Mouse (Mus musculus) thymus, postnatal 4 days (tissue): Measurements from ENCODE around the gene Kcnb1.

ENCODE experiments used
- DNase-seq: peaks from one replicate; pipeline ENCODE4 v3.0.0; 2021

Kcnb1 gene

DNA sequence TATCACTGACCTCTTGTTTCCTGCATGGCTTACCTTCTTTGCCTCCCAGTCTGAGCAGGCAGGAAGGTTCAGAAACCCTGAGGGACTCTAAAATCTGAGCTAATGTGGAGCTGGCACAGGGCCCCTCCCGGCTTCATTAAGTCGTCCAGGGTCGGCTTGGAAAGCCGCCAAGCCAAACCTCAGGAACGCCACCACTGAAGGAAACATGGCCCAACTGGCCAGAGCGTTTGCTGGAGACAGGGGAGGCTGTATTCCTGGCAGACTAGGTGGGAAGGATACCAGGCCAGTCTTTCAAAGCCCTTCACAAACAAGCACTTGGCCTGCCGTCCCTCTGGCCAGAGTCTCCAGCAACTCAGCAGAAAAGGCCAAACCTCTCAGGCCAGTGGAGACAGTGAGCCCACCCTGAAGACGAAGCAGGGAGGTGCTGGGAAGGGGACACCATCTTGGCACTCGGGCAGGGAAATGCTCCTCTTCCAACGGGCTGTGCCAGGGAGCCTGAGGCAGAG, 27.4 kb downstream of the Kcnb1 start:
- DNase-seq: no peak

DNA sequence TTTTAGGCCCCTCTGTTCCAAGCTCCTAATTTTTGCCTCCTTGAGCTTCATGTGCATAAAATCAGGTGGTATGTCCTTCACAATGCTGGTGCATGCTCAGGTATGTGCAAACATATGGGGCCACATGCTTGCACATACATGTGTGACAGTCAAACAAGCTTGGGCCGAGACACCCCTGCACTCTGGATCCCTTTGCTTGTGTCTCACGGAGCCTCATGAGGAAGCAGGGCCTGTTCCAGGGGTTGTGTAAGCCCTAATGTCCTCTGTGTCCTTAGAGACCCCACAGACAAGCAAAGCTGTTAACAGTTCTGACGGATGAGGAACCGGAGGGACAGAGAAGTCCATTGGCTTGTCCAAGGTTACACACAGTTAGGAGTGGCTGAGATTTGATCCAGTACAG, 30.2 kb downstream of the Kcnb1 start:
- DNase-seq: no peak

DNA sequence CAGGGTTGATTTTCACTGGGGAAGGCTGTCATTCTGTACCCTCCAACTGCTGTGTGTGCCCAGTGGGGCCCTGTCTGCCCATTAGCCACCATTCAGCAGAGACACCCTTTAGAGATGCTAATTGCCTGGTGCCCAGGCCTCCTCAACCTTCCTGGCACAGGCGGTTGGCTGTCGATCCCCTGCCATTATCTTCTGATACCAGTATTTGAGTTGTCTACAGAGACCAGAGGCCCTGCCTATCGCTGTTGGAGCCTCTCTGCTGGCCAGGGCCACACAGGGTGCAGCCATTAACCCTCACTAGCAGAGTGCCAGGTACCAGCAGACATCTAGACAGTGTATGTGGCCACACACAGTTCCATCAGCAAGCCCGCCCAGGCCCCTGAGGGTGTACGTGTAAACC, 31.2 kb downstream of the Kcnb1 start:
- no peak for DNase-seq

DNA sequence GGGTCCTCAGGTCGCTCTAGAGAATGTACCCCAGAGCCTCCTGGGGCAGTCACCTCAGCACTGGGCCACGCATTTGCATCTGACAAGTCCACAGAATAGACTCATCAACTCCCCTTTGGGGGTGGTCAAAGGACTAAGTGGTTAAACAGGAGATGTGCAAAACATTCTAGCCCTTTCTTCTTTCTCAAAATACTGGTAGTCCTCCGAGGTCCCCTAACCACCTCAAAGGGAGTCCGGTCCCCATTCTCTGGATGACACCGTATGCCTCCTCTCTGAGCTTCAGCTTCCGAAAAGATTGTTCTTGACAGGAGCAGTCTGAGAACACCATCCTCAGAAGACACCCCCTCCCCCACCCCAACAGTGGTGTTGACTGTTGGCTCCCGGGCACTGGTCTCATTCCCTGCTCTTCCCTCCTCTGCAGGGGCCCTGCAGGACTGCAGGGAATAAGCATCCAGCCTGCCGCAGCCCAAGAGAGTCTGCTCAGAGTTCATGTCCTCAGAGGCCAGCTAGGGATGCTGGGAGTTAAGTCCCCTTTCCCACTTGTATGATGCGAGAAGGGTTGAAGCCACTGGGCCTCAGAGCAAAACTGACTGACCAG, 33.7 kb downstream of the Kcnb1 start:
- no peak for DNase-seq

DNA sequence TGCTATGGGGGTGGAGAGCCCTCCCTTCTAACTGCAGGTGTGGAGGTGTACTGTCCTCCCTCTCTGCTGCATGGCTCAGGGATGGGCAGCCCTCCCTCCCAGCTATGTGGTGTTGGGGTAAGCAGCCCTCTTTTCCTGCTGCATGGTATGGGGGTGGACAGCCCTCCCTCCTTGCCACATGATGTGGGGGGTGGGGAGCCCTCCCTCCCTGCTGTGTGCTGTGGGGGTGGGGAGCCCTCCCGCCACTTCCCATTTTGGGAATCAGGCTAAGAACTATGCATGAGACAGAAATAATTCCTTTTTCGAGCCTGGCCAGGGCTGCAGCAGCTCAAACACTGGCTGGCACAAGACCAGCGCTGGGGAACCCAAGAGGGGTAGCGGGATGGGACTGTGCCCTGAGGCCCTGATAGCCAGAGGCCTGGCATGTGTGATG, 34.4 kb downstream of the Kcnb1 start:
- no peak for DNase-seq

DNA sequence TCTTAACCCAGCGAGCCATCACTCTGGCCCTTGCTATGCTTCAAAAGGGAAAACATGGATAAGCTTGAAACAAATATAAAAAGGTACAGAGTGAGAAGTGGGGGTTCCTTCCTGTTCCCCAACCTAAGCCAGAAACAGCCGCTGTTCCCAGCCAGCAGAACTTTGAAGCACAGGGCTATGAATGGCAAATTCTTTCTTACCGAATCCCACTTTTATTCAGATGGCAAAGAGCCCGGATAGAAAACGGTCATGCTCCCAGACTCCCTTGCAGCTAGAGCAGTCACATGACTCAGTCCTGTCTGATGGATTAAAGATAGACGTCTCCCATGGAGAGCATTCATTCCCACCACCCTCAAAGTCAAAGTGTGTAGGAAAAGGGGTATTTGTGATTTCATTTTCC, 39.1 kb downstream of the Kcnb1 start:
- DNase-seq: no peak

DNA sequence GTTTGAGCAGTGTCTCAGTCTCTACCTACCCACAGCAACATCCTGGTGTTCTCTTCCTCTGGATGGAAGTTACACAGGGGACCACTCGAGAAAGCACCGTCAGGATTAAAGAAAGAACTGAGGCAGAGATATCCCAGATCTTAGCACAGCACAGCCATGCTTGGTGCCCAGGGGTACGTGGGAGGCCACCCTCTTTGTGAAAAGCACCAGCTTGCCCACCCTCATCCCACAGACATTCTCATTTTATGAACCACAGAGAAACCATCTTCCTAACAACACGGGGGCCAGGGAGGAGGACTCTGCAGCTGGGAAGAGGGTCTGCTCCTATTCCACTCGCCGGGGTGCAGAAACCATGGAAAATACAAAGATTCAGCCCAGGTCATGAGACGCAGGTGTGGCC, 39.8 kb downstream of the Kcnb1 start:
- no peak for DNase-seq

DNA sequence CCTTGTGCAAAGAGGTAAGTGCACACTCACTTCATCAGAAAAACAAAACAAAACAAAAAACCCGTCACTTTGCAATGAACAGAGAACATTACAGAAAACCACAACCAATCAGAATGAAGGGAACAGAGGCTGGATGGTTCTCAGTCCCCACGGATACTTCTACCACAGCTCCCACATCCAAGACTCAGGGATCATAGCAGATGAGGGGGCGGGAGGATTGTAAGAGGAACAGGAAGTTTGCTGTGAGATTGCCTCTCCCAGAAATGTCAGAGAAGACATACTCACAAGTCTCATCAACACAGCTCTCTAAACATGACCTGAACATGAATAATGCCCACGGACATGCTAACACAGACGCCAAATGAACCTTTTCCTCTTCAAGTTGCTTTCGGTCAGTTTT, 40.9 kb downstream of the Kcnb1 start:
- DNase-seq: no peak

DNA sequence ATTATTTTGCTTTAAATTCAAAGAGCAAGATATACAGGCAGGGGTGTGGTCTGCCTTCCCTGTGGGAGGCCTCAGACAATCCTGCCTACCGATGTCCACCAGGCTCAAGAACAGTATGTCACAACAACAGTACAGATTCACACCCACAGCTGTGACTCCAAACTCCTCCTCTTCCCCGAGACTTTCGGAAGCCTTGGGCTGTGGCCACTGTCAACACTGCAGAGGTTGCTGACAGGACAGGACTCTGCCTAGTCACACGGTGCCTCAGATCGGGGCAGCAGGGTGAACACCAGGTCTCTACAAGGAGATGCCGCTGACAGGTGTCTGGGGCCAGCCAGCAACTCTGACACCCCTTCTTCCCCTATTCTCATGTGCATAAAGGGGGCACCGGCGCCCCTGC, 42.2 kb downstream of the Kcnb1 start:
- peak; percentile 19 for DNase-seq

DNA sequence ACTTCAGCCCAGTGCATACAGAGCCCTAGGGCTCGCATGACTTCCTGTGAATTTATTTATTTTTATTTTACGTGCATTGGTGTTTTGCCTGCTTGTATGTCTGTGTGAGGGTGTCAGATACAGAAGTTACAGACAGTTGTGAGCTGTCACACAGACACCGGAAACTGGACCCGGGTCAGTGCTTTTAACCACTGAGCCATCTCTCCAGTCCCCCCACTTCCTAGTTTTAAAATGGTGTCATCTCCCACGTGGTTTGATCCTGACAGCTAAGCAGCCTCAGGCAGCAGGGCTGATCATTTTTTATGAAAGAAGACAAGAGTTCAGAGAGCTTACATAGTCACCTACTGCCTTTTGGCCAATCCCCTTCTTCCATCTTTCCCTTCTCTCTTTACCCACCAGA, 44.1 kb downstream of the Kcnb1 start:
- DNase-seq: no peak

DNA sequence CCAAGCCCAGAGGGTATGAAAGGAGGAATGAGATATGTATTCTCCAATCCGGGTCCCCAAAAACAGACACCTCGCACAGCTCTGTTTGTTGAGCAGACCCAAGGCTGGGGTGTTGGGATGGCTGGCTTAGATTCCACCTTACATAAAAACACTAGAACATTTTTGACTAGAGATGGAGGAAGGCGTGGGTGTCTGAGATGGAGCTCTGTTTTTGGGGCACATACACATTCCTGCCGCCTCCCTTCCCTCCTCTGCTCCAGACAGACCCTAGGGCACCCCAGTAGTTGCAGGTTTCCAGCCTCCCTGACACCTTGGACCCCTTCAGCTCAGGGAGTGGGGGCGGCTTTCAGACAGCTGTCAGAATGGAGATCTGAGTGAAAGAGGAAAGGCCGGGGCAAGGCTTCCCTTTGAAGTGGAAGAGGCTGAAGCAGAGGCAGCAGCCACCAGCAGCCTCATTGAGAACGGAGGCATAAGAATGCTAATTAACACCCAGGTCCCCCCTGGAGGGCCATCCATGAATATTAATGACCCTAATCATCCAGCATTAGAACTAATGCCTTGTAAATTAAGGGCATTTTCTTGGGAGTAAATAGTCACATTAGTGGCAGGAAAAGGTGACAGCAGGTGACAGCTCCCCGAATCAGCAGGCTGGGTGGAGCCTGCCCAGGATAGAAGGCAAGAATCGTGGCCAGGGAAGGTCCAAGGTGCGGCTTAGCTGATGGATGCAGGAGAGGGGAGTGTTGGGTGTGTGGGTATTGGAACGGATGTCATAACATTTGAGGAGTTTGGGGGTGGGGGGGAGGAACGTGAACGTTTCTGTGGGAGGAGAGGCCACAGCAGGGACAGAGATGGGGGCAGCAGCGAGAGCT, 45.3 kb downstream of the Kcnb1 start:
- DNase-seq: no peak

DNA sequence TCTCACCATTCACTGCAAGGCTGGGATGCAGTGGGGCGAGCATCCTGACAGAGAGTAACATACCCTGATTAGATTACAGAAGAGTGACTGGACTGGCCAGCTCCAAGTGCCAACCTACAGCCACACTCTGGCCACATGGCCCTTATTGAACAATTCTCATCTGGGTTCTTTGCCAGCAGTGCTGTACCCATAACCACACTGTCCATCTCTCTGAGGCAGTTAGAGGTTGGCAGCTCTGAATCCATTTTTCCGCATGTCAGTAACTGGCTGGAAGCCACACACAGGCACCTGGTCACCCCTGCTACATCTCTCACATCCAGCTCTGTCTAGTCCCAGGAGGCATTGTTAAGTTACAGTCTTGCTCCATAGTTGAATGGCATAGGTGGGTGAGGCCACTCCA, 46.0 kb downstream of the Kcnb1 start:
- no peak for DNase-seq

DNA sequence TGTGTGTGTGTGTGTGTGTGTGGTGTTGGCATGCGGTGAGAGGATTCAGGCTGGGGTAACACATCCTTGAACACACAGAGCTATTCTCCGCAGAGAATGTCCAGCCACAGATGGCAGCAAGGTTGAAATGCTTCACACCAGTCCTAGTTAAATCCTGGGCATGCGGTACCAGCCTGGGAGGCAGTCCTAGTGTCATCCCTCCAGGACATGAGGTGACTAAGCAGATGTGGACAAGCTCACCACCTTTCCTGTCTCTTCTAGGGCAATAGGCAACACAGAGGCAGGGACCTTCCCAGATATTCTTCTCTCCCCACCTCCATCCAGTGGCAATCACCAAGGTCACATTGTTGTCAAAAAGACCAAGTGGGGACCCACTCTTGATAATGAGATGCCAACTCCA, 47.7 kb downstream of the Kcnb1 start:
- DNase-seq: no peak

DNA sequence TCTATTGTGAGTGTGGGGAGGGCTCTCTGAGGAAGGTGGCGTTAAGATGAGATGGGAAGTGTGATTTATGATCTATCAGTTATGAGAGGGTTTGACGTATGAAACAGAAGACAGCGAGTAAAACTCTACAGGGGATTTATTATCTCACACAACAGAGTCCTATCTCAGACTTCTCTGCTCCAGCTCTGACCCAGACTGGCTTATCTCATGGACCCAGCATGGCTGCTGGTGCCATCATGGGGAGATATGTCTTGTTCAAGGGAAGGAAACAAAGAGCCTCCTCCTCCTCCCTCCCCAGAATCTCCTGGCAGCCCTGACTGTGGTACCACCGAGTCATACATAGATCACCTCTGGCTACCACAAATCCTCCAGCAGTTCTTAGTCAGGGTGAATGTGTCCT, 48.1 kb downstream of the Kcnb1 start:
- DNase-seq: no peak

DNA sequence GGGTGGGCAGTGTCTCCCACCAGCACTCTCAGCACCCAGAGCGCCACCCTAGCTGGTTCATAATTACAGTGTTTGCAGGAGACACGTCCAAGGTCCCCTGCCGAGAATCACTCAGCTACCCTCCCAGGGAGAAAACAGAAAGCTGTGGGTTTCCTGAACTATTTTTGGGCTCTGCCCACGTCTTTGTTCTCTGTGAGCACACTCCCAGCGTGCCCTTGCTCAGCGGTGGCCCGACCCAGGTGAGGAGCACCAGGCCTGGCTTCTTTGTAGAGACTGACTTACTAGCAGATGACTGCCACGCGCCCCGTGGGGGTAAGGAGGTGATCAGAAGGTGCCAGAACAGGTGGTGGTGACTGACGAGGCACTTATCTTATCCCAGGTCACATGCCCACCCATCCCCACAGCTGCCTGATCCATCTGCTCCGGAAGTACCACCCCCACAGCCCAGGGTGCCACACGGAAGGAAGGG, 50.1 kb downstream of the Kcnb1 start:
- peak; percentile 43 for DNase-seq

DNA sequence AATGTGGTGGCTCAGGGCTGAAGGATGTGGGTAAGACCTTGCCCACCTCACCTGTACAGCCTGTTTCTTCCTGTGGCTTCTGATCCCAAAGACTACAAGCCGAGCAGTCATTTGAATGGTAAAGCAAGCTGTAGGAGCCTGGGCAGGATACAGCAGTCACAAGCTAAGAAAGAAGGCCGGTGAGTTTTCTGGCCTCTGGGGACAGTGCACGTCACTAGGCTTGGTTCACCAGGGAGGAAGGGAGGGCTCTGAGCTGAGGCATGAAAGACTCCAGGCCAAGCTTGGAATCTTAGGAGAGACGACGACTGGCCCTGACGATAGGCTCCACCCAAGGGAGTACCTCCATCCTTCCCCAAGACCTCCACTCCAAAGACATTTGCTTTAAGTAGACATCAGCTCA, 51.3 kb downstream of the Kcnb1 start:
- DNase-seq: no peak

DNA sequence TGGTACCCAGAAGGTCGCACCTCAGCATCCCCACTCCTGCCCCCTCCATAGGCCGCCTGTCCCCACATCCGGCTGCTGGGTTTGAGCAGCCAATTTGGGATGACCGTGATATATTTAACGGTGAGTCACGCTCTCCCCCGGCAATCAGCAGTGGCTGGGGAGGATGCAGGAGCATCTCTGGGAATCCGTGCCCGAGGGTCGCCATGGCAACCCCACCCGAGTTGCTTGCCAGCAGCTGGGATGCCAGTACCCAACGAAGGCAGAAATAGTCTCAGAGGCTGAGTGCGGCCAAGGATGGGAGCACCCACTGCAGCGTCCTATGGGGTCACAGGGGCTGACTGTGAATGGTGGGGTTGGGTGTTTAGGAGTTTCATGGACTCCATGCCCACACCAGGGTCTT, 53.0 kb downstream of the Kcnb1 start:
- DNase-seq: no peak

DNA sequence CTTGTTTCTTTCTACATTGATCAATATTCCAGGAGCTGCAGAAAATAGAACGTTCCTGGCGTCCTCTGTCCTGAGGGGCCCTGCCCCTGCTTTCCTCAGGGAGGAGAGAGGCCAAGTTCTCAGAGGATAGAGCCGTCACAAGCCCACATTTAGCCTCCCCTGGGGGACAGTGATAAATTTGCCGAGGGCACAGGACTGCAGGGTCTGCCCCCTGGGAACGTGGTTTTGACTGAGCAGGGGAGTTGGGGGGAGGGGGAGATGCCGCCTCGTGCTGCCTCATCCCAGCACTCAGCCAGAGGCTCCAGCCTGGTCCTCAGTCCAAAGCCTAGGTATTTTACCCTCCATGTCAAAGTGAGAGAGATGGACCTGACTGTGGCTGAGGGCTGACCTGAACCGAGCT, 57.9 kb downstream of the Kcnb1 start:
- no peak for DNase-seq

DNA sequence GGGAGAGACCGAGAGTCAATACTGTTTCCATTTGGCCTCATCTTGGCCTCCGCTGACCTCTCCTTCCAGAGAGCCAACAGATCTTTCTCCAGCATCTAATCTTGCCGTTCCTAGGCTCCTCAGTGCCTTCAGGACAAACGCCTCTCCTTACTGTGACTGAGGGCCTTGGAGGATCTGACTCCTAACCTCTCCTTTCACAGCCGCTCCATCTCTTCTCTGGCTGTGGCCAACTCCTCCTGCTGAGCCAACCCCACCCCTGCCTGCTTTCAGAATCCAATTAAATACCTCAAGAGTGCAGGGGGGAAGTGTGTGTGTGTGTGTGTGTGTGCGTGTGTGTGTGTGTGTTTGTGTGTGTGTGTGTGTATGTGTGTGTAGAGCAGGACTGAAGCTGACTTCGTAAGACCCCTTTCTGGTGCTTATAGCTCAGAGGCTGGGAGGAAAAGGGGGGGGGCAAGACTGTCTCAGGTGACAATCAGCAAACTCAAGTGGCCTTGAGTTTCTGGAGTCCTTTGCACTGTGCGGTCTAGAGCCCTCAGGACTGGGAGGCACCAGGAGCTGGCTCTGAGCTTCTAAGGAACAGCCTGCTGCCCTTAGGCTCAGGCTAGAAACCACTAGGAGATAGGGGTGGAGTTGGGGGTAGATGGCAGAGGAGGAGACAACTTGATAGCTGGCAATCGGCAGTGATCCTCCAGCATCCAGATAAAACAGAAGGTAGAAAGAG, 59.7 kb downstream of the Kcnb1 start:
- DNase-seq: no peak

DNA sequence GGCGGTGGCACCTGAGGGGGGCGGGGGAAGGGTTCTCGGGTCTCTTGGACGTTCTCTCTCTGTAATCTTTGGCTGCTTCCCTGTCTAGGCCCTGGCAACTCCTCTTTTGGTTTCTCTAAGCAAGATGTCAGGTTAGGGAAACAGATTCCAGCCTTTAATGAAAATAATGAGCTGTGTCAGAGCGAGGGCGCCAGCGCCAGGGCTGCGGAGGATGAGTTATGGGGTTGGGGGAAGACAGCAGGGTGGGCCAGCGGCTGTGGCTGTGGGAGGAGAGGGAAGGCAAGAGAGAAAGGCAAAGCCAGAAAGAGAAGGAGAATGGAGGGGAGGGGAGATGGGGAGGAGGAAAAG, 60.4 kb downstream of the Kcnb1 start:
- no peak for DNase-seq

DNA sequence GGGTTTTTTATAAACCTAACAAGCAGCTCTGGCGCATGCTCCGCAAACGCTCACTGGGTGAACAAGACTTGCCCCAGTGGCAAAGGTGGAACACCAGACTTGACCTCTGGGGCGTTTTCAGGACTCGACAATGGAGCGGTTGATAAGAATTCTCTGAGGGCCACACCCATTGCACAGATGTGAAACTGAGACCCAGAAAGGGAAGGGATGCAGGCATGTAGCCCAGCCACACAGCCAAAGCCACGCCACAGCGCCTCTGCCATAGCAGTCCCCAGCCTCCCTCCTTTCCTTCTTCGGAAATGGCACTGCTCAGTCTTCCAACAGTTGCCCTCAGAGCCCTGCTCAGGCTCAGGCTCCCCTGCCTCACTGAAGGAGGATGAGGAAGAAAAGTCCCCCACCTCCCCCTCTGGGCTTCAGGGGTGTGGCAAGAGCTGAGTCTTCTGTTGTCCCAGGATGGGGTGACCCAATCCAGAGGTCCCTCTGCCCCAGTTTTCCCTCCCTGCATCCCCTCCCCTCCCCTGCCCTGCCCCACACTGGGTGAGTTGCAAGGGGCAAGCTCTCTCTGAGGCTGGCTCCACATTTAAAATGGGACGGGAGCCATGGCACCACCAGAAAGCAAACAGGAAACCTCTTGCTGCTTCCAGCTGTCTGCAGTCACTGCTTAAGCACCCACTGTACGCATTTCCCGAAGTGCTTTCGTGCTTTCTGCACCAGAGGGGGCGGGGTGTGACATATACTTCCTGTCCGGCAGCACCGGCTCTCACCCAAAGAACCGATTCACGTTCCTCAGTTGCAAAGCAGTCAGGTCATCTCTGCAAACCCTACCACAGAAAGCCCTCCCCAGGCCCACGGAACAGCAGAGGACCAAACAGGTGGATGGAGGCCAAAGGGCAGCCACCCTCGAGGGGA, 61.0 kb downstream of the Kcnb1 start:
- peak; percentile 44 for DNase-seq

DNA sequence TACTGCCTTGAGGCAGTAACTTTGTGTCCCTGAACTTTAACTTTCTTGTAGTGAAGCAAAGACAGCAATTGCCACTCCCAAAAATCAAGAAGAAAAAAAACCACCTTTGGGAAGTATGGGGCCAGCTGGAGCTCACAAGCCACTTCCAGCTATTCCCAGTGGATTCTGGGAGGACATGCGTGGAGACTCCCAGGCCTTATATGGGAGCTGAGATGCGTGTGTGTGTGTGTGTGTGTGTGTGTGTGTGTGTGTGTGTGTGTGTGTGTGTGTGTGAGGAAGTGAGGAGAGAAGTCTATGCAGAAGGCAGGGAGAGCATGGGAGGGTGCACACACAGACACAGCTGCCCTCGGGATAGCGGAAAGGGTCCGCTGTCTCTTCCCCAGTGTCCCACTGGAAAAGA, 62.6 kb downstream of the Kcnb1 start:
- DNase-seq: no peak

DNA sequence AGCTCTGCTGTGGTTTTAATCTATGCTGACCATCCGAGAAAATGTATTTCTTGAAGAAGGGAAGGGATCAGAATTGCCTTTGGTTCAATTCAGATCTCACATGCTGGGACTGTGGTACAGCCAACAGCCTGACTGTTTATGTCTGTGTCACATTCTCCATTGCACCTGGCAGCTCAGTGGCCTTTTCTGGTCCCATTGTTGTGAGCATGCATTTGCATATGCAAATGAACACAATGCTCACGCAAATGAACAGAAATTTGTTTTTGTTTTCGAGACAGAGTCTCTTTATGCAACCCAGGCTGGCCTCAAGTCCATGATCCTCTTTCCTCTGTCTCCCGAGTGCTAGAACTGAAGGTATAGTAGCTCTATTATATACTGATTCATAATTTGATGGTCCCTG, 64.2 kb downstream of the Kcnb1 start:
- DNase-seq: no peak
